Mouse (Mus musculus): ENCODE results near the gene B3gntl1.
"Not testable (repeated sequence)": the region's sequence is repeated elsewhere in the genome, so short reads cannot be mapped to it uniquely, and the experiment has no call there.

B3gntl1 gene

DNA sequence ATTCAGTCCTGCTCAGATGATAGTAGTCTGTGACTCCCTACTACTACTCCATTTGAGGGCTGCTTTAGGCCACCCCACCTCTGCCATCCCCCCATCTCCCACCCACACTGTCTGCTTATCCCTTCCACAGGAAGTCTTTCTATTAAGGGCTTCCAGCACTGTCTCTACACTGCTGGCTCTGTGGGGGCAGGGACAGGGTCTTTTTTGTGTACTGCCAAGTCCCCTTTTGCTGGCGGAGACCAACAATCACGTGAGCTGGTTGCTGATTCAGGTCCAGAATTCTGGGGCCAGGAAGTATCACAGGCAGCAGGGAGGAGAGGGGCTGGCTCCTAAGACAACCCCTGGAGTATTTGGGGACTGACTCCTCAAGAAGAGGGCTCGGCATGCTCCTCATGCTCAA, 10.3 kb upstream of the B3gntl1 start:
- DNase-seq, result no peak

DNA sequence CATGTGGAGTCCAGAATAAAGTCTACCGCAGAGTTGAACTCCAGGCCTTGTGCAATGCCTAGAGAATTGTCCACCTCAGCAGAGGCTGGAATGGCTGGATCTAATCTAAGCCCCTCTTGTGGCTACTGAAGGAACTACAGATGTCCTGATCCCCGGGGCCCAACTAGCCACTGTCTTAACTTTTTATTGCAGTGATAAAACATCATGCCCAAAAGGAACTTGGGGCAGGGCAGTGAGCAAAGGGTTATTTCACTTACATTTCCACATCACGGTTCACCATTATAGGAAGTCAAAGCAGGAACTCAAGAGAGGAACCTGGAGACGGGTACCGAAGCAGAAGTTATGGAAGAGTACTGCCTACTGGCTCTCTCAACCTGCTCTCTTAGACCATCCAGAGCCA, 7.8 kb upstream of the B3gntl1 start:
- no peak for DNase-seq

DNA sequence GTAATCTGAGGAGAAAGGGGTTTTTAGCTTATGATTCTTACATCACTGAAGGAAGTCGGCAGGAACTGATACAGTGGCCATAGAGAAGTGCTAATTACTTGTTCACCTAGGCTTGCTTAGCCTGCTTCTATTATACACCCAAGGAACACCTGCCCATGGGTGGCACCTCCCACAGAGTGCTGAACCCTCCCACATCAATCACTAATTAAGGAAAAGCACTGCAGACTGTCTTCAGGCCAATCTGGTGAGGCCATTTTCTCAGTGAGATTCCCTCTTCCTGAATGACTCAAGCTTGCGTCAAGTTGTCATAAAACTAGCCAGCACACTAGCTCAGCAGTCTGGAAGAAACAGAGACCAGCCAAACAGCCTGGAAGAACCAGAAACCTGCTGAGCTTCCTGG, 6.6 kb upstream of the B3gntl1 start:
- no peak for DNase-seq

- no peak for DNase-seq
Observed at GRCm38 (mm10) chr11:121676836-121677235, 3.9 kb upstream of the B3gntl1 start.

DNA sequence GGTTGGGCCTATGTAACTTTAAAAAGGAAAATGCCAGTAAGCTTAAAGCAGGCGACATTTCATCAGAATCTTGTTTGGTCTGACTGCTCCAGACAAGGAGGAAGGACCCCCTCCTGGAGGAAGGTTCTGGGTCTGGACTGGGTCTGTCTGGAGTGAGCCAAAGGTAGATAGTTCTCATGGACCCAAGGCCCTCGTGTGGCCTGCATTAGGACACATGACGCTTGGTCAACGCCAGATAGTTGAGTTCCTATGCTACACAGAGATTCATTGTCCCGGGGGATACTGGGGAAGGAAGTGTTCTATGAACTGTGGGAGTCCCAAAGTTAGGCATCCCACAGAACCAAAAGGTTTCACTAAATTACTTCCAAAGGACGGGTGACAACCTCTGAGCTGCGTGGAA, 676 bp upstream of the B3gntl1 start:
- no peak for DNase-seq

DNA sequence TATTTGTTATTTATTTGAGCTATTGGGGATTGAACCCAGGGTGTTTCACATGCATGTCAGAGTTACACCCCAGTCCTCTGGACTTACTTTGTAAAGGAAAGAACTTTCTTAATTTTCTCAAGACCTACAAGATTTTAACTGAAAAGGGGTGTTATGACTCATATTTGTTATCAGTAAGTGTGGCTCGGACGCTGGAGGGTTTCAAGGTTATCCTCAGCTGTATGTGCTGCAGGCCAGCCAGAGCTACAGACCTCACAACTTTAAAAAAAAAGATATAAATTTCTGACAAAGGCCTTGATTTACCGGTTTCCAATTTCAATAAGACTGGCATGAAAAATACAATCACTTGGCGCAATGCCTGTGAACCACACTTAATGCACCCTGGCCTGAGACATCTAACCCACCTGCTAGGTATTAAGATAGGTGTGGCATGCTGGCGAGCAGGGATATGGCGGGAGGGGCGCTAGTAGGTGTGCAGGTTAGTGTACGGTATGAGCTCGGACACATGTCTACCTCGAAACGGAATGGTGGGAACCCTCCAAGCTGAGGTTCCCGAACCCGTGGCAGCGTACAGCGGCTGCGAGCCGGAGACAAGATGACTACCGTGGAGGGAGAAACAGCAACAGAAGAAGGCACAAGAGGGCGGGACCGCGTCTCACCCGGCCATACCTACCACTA, 502 bp downstream of the B3gntl1 start:
- DNase-seq, result no peak

DNA sequence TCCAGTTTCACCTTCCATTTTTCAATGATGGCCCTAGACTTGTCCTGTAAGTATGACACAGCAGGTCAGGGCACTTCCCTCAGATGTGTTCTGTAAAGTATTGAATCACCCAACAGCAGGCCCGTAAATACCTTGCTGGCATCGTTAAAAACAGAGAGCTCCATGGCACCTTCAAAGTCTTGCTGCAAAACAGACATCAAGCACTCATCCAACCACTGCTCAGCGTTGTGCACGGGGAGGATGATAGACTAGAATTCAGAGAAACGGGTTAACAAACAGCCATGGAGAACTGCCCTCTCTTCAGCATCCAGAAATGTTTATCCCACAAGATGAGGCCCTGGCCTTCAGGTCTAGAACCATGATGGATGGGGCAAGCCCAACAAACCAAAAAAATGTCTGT, 2.0 kb downstream of the B3gntl1 start:
- no peak for DNase-seq

DNA sequence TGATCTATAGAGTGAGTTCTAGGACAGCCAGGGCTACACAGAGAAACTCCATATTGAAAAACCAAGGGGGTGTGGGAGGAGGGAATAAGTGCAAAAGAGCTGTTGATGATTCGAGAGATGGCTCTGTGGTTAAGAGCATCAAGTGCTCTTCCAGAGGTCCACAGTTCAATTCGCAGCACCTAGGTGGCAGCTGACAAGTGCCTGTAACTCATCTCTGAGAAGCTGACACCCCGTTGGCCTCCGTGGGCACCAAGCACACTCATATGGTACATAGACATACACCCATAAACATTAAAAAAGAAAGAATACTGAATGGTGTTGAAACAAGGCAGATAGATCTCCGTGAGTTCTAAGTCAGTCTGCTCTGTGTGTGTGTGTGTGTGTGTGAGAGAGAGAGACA, 4.2 kb downstream of the B3gntl1 start:
- DNase-seq, result no peak

DNA sequence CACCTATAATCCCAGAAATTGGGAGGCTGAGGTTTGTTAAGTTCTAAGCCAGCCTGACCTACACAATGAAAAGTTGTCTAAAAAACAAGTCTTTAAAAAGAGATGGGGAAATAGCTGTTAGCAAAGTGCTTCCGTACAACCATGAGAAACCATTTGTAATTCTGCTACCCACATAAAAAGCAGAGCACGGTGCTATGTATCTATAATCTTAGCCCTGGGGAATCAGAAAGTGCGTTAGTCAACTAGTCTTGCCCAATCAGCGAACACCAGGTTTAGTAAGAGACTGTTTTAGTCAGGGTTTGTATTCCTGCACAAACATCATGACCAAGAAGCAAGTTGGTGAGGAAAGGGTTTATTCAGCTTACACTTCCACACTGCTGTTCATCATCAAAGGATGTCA, 5.4 kb downstream of the B3gntl1 start:
- DNase-seq, result no peak

- DNase-seq, result no peak
Observed at GRCm38 (mm10) chr11:121661116-121661515, 11.8 kb downstream of the B3gntl1 start.

DNA sequence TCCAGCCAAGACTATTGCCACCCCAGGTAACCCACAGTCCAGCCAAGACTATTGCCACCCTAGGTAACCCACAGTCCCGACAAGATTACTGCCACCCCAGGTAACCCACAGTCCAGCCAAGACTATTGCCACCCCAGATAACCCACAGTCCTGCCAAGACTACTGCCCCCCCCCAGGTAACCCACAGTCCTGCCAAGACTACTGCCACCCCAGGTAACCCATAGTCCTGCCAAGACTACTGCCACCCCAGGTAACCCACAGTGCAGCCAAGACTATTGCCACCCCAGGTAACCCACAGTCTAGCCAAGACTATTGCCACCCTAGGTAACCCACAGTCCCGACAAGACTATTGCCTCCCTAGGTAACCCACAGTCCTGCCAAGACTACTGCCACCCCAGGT, 12.3 kb downstream of the B3gntl1 start:
- DNase-seq, result not testable (repeated sequence)

GRCm38 (mm10) chr11:121658151-121658550, 14.8 kb downstream of the B3gntl1 start:
- no peak for DNase-seq

DNA sequence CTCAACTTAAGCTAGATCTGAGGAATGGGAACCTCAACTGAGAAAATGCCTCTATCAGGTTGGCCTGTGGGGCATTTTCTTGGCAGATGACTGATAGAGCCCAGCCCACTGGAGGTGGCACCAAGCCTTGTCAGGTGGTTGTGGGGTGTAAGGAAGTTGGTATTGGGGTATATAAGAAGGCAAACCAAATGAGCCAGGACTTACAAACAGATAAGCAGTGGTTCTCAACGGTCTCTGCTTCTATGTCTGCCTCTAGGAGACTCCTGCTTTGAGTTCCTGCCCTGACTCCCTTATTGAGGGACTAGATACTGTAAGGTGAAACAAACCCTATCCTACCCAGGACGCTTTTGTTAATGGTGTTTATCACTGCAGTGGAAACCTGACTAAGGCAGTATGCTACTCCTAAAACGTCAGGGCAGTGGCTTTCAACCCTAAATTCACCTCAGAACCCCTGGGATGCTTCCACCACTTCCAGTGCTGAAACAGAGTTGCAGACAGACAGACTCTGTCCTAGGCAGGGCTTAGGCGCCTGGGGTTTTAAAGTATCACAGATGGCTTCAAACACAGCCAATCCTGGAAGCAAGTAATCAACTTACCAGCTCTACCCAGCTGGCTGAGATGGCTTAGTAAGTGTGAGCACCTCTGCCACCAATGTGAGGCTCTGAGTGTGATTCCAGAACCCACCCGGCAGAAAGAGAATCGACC, 17.0 kb downstream of the B3gntl1 start:
- no peak for DNase-seq

GRCm38 (mm10) chr11:121655166-121655806, 17.7 kb downstream of the B3gntl1 start:
- no peak for DNase-seq

DNA sequence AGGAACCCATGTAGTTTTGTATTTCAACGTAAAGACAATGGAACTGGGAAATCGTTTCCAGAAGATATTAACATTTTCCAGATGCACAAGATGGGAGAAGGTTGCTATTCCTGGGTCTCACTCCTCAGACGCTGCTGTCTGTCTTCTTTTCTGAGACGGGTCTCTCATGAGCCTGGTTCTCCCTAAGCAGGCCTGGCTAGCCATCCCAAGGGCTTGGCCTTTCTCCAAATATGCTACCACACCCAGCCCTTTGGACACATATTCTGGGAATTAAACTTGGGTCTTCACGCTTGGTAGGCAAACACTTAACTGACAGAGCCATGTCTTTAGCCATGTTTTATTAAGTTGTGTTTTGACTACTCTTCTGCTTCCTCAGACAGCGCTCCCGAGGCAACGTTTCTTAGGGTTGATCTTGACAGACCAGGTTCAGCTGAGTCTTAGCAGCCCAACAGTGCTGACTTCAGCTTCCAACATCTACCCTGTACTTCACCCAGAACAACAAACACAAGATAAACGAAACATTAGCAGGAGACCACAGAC, 18.5 kb downstream of the B3gntl1 start:
- no peak for DNase-seq

GRCm38 (mm10) chr11:121653631-121654030, 19.3 kb downstream of the B3gntl1 start:
- no peak for DNase-seq

GRCm38 (mm10) chr11:121652547-121653305, 20.2 kb downstream of the B3gntl1 start:
- DNase-seq, result peak; percentile 31

GRCm38 (mm10) chr11:121651983-121652382, 21.0 kb downstream of the B3gntl1 start:
- no peak for DNase-seq

- no peak for DNase-seq
Observed at GRCm38 (mm10) chr11:121651556-121651955, 21.4 kb downstream of the B3gntl1 start.

- DNase-seq, result no peak
Observed at GRCm38 (mm10) chr11:121650668-121651067, 22.3 kb downstream of the B3gntl1 start.

DNA sequence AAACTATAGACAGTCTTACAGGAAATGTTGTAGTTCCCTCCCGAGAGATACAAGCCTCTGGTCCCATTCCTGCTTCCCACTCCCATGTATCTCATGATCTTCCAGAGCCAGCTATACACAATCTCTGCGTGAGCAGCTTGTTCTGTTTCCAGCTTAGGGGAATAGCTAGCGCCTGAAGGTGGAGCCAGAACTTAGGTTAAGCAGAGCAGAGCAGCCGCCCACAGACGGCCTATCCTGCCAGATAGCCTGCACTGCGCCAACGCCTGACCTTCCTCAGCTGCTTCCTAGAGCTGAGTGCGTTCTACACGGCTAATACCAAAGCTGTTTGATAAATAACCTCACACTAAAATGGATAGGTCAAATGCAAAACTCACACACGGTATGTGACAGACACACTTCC, 23.1 kb downstream of the B3gntl1 start:
- peak; percentile 61 for DNase-seq

GRCm38 (mm10) chr11:121648166-121648565, 24.8 kb downstream of the B3gntl1 start:
- DNase-seq, result no peak

- no peak for DNase-seq
Observed at GRCm38 (mm10) chr11:121647321-121647720, 25.6 kb downstream of the B3gntl1 start.

Measured in layer of hippocampus, adult 9-11 months (tissue).